Mouse (Mus musculus) hindbrain, embryonic 15.5 days (tissue): ENCODE data around the gene Ccnq. TPM values are rescaled to one million over a fixed set of nuclear protein-coding genes. Genes with fewer than 3 reads are reported as not detected.

ENCODE experiments used
- ATAC-seq: fragments of 200-750 bp; cut with Nextera tagmentation; 2 replicates; pipeline ENCODE4 v1.8.0; 2017; ENCODE audit warnings: low read depth, moderate number of reproducible peaks, moderate TSS enrichment; ENCODE audit not compliant: low FRiP score
- H3K27ac ChIP-seq: fragments of 300-500 bp; sonication (generic); replicated peaks from 2 replicates; pipeline ENCODE4 v1.5.1; 2015; ENCODE audit warnings: mild to moderate bottlenecking, inconsistent platforms
- H3K27me3 ChIP-seq: fragments of 300-500 bp; sonication (generic); 2 replicates; pipeline ENCODE4 v1.6.1; 2015; ENCODE audit warnings: control low read depth, inconsistent platforms
- H3K36me3 ChIP-seq: fragments of 300-500 bp; sonication (generic); 2 replicates; pipeline ENCODE4 v1.6.1; 2015; ENCODE audit warnings: control low read depth, inconsistent platforms
- H3K4me1 ChIP-seq: fragments of 300-500 bp; sonication (generic); replicated peaks from 2 replicates; pipeline ENCODE4 v1.6.1; 2015; ENCODE audit warnings: control low read depth, inconsistent platforms
- H3K4me2 ChIP-seq: fragments of 300-500 bp; sonication (generic); 2 replicates; pipeline ENCODE4 v1.6.1; 2015; ENCODE audit warnings: moderate library complexity, mild to moderate bottlenecking, inconsistent platforms
- H3K4me3 ChIP-seq: fragments of 300-500 bp; sonication (generic); 2 replicates; pipeline ENCODE4 v1.5.1; 2015; ENCODE audit warnings: mild to moderate bottlenecking, inconsistent platforms
- H3K9ac ChIP-seq: fragments of 300-500 bp; sonication (generic); 2 replicates; pipeline ENCODE4 v1.6.1; 2015; ENCODE audit warnings: inconsistent platforms
- H3K9me3 ChIP-seq: fragments of 300-500 bp; sonication (generic); 2 replicates; pipeline ENCODE4 v1.6.1; 2016; ENCODE audit warnings: control low read depth, inconsistent platforms
- WGBS: fragments of 180-500 bp; shearing (Covaris S2); methylation state at CpG from one replicate; pipeline ENCODE4 v1.1.7; 2015; 5-methylcytosine and 5-hydroxymethylcytosine counted together
- microRNA-seq: library from miRNA; unstranded; fragments of <30 nt; microRNA quantifications from one replicate; pipeline ENCODE4, GENCODE M21; 2016
- polyA plus RNA-seq: library from polyadenylated mRNA; unstranded; fragments of >200 nt; fragmentation: Nextera tagmentation; extraction: Ambion mirVana; gene quantifications from 2 replicates; pipeline ENCODE4 v1.2.1, GENCODE M21; 2015

Gene Ccnq
- polyA plus RNA-seq, 1 experiment from 2014 or later = 28.0 TPM

- Histone ChIP-seq H3K36me3 (no peaks in the 10 kb centered on the region), H3K27me3 (no peaks in the 10 kb centered on the region), H3K27ac (no peak overlapping the region), H3K4me3 (no peak overlapping the region), H3K4me2 (no peak overlapping the region), H3K4me1 (no peaks in the 10 kb centered on the region), H3K9me3 (no peaks in the 10 kb centered on the region), H3K9ac (no peak overlapping the region)
- WGBS = 88% methylated on average over 3 of the region's 3 CpGs
- ATAC-seq = no peak
Measured at GRCm38 (mm10) chr11:78726366-78726765, 25.2 kb downstream of the Ccnq start.

- Histone ChIP-seq H3K4me2 (no peak overlapping the region), H3K4me3 (no peak overlapping the region), H3K4me1 (no peaks in the 10 kb centered on the region), H3K9me3 (no peaks in the 10 kb centered on the region), H3K27me3 (no peaks in the 10 kb centered on the region), H3K36me3 (no peaks in the 10 kb centered on the region), H3K9ac (no peak overlapping the region), H3K27ac (no peak overlapping the region)
- ATAC-seq = no peak
- 92% methylated on average over 1 of the region's 1 CpGs for WGBS
Measured at GRCm38 (mm10) chr11:78724792-78725191, 26.7 kb downstream of the Ccnq start.

- Histone ChIP-seq H3K4me3 (no peak overlapping the region), H3K4me2 (no peak overlapping the region), H3K9me3 (no peaks in the 10 kb centered on the region), H3K9ac (no peak overlapping the region), H3K36me3 (no peaks in the 10 kb centered on the region), H3K4me1 (no peaks in the 10 kb centered on the region), H3K27me3 (no peaks in the 10 kb centered on the region), H3K27ac (no peak overlapping the region)
- no peak for ATAC-seq
- WGBS = 95% methylated on average over 2 of the region's 2 CpGs
Measured at GRCm38 (mm10) chr11:78721419-78721818, 30.1 kb downstream of the Ccnq start.

- Histone ChIP-seq H3K4me2 (no peak overlapping the region), H3K4me3 (no peak overlapping the region), H3K9ac (no peak overlapping the region), H3K27me3 (no peaks in the 10 kb centered on the region), H3K27ac (no peak overlapping the region), H3K4me1 (no peaks in the 10 kb centered on the region), H3K9me3 (no peaks in the 10 kb centered on the region), H3K36me3 (no peaks in the 10 kb centered on the region)
- no peak for ATAC-seq
- WGBS = 61% methylated on average over 4 of the region's 4 CpGs
Measured at GRCm38 (mm10) chr11:78717655-78718054, 33.9 kb downstream of the Ccnq start.

GRCm38 (mm10) chr11:78708642-78709041 lies 42.9 kb downstream of the Ccnq start:
- Histone ChIP-seq H3K36me3 (no peaks in the 10 kb centered on the region), H3K27me3 (no peaks in the 10 kb centered on the region), H3K27ac (no peak overlapping the region), H3K9me3 (no peaks in the 10 kb centered on the region), H3K4me3 (no peak overlapping the region), H3K4me1 (no peaks in the 10 kb centered on the region), H3K9ac (no peak overlapping the region), H3K4me2 (no peak overlapping the region)
- 89% methylated on average over 2 of the region's 2 CpGs for WGBS
- ATAC-seq = no peak

GRCm38 (mm10) chr11:78706026-78706425 lies 45.5 kb downstream of the Ccnq start:
- Histone ChIP-seq H3K4me1 (no peaks in the 10 kb centered on the region), H3K4me3 (no peak overlapping the region), H3K27me3 (no peaks in the 10 kb centered on the region), H3K9me3 (no peaks in the 10 kb centered on the region), H3K9ac (no peak overlapping the region), H3K4me2 (no peak overlapping the region), H3K27ac (no peak overlapping the region), H3K36me3 (no peaks in the 10 kb centered on the region)
- ATAC-seq = no peak

- Histone ChIP-seq H3K9ac (no peak overlapping the region), H3K27me3 (no peaks in the 10 kb centered on the region), H3K36me3 (no peaks in the 10 kb centered on the region), H3K4me1 (no peaks in the 10 kb centered on the region), H3K27ac (no peak overlapping the region), H3K4me2 (no peak overlapping the region), H3K4me3 (no peak overlapping the region), H3K9me3 (no peaks in the 10 kb centered on the region)
- WGBS = 83% methylated on average over 5 of the region's 5 CpGs
- ATAC-seq = no peak
Measured at GRCm38 (mm10) chr11:78703085-78703484, 48.4 kb downstream of the Ccnq start.

- Histone ChIP-seq H3K9me3 (no peaks in the 10 kb centered on the region), H3K27me3 (no peaks in the 10 kb centered on the region), H3K9ac (no peak overlapping the region), H3K4me3 (no peak overlapping the region), H3K27ac (no peak overlapping the region), H3K4me2 (no peak overlapping the region), H3K4me1 (no peaks in the 10 kb centered on the region), H3K36me3 (no peaks in the 10 kb centered on the region)
- no peak for ATAC-seq
- WGBS = 81% methylated on average over 3 of the region's 3 CpGs
Measured at GRCm38 (mm10) chr11:78702319-78702718, 49.2 kb downstream of the Ccnq start.

Small RNA genes within 50 kb of the gene (microRNA-seq; reads per million reads assigned to microRNA genes)
- gene Gm23840 = not detected

Other genes starting within 250 kb of the Ccnq start
- gene Sebox, start 248.3 kb downstream of the Ccnq start, polyA plus RNA-seq = 0.12 and 0.14 TPM in 2 replicates
- gene Tmem199, start 239.6 kb downstream of the Ccnq start, polyA plus RNA-seq = 88.0 and 91.8 TPM in 2 replicates
- 181 and 189 TPM in 2 replicates for gene Poldip2, start 239.5 kb downstream of the Ccnq start, polyA plus RNA-seq
- 63.0 and 64.6 TPM in 2 replicates for gene Tnfaip1, start 215.4 kb downstream of the Ccnq start, polyA plus RNA-seq
- 121 and 125 TPM in 2 replicates for gene Ift20, start 215.4 kb downstream of the Ccnq start, polyA plus RNA-seq
- 44.5 and 45.7 TPM in 2 replicates for gene Tmem97, start 201.0 kb downstream of the Ccnq start, polyA plus RNA-seq
- gene Nlk, start 54.4 kb downstream of the Ccnq start, polyA plus RNA-seq = 22.4 and 24.0 TPM in 2 replicates
- 34.5 and 39.2 TPM in 2 replicates for gene Lyrm9, start 74.9 kb upstream of the Ccnq start, polyA plus RNA-seq
- gene Nos2, start 169.1 kb upstream of the Ccnq start, polyA plus RNA-seq = 1.1 and 1.6 TPM in 2 replicates
- gene Lgals9, start 233.2 kb upstream of the Ccnq start, polyA plus RNA-seq = 13.4 and 17.0 TPM in 2 replicates